Mouse (Mus musculus) heart, postnatal 0 days (tissue): ENCODE data around the gene Schip1. TPM values are rescaled to one million over a fixed set of nuclear protein-coding genes. Genes with fewer than 3 reads are reported as not detected.

Experiments
- ATAC-seq: fragments of 200-750 bp; cut with Nextera tagmentation; 2 replicates; pipeline ENCODE4 v1.8.0; 2017; ENCODE audit warnings: low read depth, moderate number of reproducible peaks, moderate library complexity; ENCODE audit not compliant: insufficient read depth
- DNase-seq: peaks from one replicate; pipeline ENCODE4 v3.0.0-alpha.2; 2016; ENCODE audit warnings: low spot score
- H3K27ac ChIP-seq: fragments of 300-500 bp; sonication (generic); 2 replicates; pipeline ENCODE4 v1.5.1; 2014; ENCODE audit warnings: low read depth, mild to moderate bottlenecking
- H3K27me3 ChIP-seq: fragments of 300-500 bp; sonication (generic); 2 replicates; pipeline ENCODE4 v1.6.1; 2014; ENCODE audit warnings: low read length, mixed read lengths; ENCODE audit not compliant: control insufficient read depth, insufficient read depth
- H3K36me3 ChIP-seq: fragments of 300-500 bp; sonication (generic); replicated peaks from 2 replicates; pipeline ENCODE4 v1.6.1; 2014; ENCODE audit warnings: low read length, mixed read lengths; ENCODE audit not compliant: control insufficient read depth, insufficient read depth
- H3K4me1 ChIP-seq: fragments of 300-500 bp; sonication (generic); 2 replicates; pipeline ENCODE4 v1.6.1; 2014; ENCODE audit warnings: antibody characterized with exemption; ENCODE audit not compliant: control insufficient read depth, insufficient read depth
- H3K4me2 ChIP-seq: fragments of 300-500 bp; sonication (generic); 2 replicates; pipeline ENCODE4 v1.6.1; 2014; ENCODE audit warnings: low read depth, mild to moderate bottlenecking, low read length, moderate library complexity
- H3K4me3 ChIP-seq: fragments of 300-500 bp; sonication (generic); 2 replicates; pipeline ENCODE4 v1.5.1; 2014; ENCODE audit warnings: low read depth, low read length
- H3K9ac ChIP-seq: fragments of 300-500 bp; sonication (generic); replicated peaks from 2 replicates; pipeline ENCODE4 v1.6.1; 2014; ENCODE audit warnings: low read depth, low read length, mixed read lengths
- H3K9me3 ChIP-seq: fragments of 300-500 bp; sonication (generic); replicated peaks from 2 replicates; pipeline ENCODE4 v1.6.1; 2016; ENCODE audit warnings: low read length; ENCODE audit not compliant: control insufficient read depth
- CTCF ChIP-seq: IDR thresholded peaks from 2 replicates; pipeline ENCODE4 v1.5.1; 2016; ENCODE audit warnings: antibody characterized with exemption, control low read depth, low read depth
- EP300 ChIP-seq: IDR thresholded peaks from 2 replicates; pipeline ENCODE4 v1.6.1; 2016; ENCODE audit warnings: antibody characterized with exemption, low read depth
- WGBS: fragments of 180-500 bp; shearing (Covaris S2); extraction: QIAGEN DNeasy Blood & Tissue Kit; methylation state at CpG from one replicate; pipeline ENCODE4 v1.1.7; 2014; 5-methylcytosine and 5-hydroxymethylcytosine counted together
- polyA plus RNA-seq: library from polyadenylated mRNA; unstranded; fragments of >200 nt; fragmentation: Nextera tagmentation; extraction: Ambion mirVana; gene quantifications from 2 replicates; pipeline ENCODE4 v1.2.1, GENCODE M21; 2015
- total RNA-seq: library from RNA; depleted of rRNA; stranded (reverse); fragments of >200 nt; gene quantifications from 2 replicates; pipeline ENCODE4 v1.2.3, GENCODE M21; 2014; ENCODE audit warnings: low replicate concordance; rRNA removed

Gene Schip1
- total RNA-seq (41.1 and 58.4 TPM in 2 replicates), polyA plus RNA-seq (74.3 and 92.1 TPM in 2 replicates)

DNA sequence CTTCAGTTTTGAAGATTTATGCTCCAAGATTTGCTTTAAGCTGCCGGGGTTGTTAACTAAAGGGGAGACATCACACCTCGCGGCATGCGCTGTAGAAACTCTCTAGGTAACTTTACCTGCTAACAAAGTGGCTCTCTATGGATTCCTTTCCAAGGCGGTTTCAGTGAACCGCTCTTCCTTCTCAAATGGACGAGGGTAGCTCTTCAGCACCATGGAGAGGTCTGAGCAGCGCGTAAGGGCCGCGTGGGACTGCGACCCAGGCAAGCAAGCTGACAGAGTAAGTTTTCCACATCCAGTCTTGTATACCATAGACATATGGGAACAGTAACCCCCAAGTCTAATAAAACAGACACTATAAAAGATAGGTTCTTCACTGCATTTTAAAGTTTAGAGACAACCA is at the start of gene Schip1:
TSS of gene Schip1 (plus strand) at position 72 of the 400 bp plus-strand sequence.
- no peak within 1 kb of the TSS for H3K9ac ChIP-seq
- no peaks in the 10 kb centered on the region for H3K27me3 ChIP-seq
- H3K4me3 ChIP-seq: no peak within 1 kb of the TSS
- no peaks in the 10 kb centered on the region for H3K36me3 ChIP-seq
- H3K4me2 ChIP-seq: no peak within 1 kb of the TSS
- no peak for TF ChIP-seq CTCF
- TF ChIP-seq EP300: no peak
- no peak; the same call in 1 of the 2 replicates for ATAC-seq
- DNase-seq: peak; percentile 40
- 23% methylated on average over 12 of the region's 12 CpGs for WGBS
- no peaks in the 10 kb centered on the region for H3K4me1 ChIP-seq
- no peaks in the 10 kb centered on the region for H3K9me3 ChIP-seq
- H3K27ac ChIP-seq: no peak within 1 kb of the TSS

DNA sequence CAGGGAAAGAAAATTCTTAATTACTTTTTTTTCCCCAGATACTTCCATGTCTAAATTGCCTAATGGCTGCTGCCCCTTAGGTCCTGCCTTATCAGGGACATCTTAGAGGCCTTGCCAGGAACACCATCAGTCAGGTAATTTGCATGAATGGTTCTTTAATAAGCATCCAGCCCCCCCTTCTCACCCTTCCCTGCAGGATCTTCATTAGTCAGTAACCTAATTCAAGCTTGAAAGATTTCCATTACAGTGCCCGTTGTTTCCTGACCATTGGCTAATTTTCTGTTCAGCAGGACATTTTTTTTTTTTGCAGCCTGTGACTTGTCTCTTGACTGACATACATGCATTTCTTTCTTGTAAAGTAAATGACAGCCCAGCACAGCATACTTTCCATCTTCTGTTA is 48.8 kb upstream of the Schip1 start:
- no peak for TF ChIP-seq CTCF
- no peak for TF ChIP-seq EP300
- WGBS: 61% methylated on average over 1 of the region's 1 CpGs
- Histone ChIP-seq H3K9ac (no peak overlapping the region), H3K4me1 (no peaks in the 10 kb centered on the region), H3K9me3 (no peaks in the 10 kb centered on the region), H3K27ac (no peak overlapping the region), H3K4me2 (no peak overlapping the region), H3K4me3 (no peak overlapping the region), H3K27me3 (no peaks in the 10 kb centered on the region), H3K36me3 (no peaks in the 10 kb centered on the region)
- DNase-seq (no peak), ATAC-seq (no peak)

GRCm38 (mm10) chr3:68019401-68019800 is 45.2 kb upstream of the Schip1 start:
- no peak overlapping the region for H3K4me2 ChIP-seq
- ATAC-seq: no peak
- no peaks in the 10 kb centered on the region for H3K36me3 ChIP-seq
- TF ChIP-seq CTCF: no peak
- DNase-seq: no peak
- H3K4me1 ChIP-seq: no peaks in the 10 kb centered on the region
- no peak overlapping the region for H3K4me3 ChIP-seq
- no peak overlapping the region for H3K9ac ChIP-seq
- WGBS: 56% methylated on average over 4 of the region's 4 CpGs
- no peaks in the 10 kb centered on the region for H3K27me3 ChIP-seq
- H3K9me3 ChIP-seq: no peaks in the 10 kb centered on the region
- no peak overlapping the region for H3K27ac ChIP-seq

DNA sequence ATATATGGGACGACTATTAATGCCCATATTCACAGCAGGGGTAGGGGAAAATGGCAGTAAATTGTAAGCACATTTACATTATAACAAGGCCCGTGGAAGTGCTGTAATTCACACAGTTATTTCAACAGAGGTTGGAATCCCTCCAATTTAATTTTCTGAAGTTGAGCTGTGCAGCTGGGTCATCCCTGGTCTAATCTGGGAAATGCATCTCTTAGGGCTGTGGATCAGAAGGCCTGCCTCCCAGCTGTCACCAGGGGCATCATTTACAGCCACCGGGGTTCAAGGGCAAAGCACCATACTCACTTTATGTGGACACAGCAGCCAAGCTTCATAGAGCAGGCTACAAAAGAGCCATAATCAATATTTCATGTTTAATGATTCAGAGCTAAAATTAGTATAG is 28.5 kb upstream of the Schip1 start:
- H3K4me3 ChIP-seq: no peak overlapping the region
- H3K9me3 ChIP-seq: no peaks in the 10 kb centered on the region
- ATAC-seq: no peak
- no peak for DNase-seq
- TF ChIP-seq CTCF (no peak), EP300 (no peak)
- no peak overlapping the region for H3K27ac ChIP-seq
- H3K36me3 ChIP-seq: no peaks in the 10 kb centered on the region
- no peaks in the 10 kb centered on the region for H3K27me3 ChIP-seq
- 57% methylated on average over 3 of the region's 3 CpGs for WGBS
- no peaks in the 10 kb centered on the region for H3K4me1 ChIP-seq
- H3K4me2 ChIP-seq: no peak overlapping the region
- no peak overlapping the region for H3K9ac ChIP-seq

DNA sequence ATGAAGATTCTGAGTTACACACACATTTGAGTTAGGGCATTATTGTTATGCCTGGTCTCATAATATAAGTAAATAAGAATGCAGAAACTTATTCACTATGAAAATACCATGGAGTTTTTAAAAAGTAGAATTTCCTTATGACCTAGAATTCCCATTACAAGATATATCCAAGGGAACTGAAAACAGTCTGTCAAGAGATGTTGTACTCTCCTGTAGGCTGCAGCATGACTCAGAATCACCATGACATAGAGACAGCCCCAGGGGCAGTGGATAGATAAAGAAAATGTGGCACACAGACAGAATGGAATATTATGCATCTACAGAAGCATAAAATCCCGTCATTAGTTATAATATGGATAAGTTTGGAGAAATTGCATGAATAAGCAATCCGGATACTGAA is 21.7 kb upstream of the Schip1 start:
- Histone ChIP-seq H3K9me3 (no peaks in the 10 kb centered on the region), H3K4me2 (no peak overlapping the region), H3K9ac (no peak overlapping the region), H3K27ac (no peak overlapping the region), H3K36me3 (no peaks in the 10 kb centered on the region), H3K4me3 (no peak overlapping the region), H3K27me3 (0 out of 2 replicates have a peak, but pooled peaks cover 5% of the 10 kb centered on the region), H3K4me1 (no peaks in the 10 kb centered on the region)
- DNase-seq (no peak), ATAC-seq (no peak)
- 78% methylated on average over 2 of the region's 2 CpGs for WGBS
- TF ChIP-seq EP300 (no peak), CTCF (no peak)
